Mouse (Mus musculus) ES-E14 (cell line): Measurements from ENCODE around the gene Tiam1. TPM values are rescaled to one million over a fixed set of nuclear protein-coding genes. Genes with fewer than 3 reads are reported as not detected.

Experiments
- DNase-seq: peaks from one replicate; pipeline ENCODE4 v3.0.0-alpha.2; 2013; ENCODE audit warnings: low read depth, low spot score
- H3K27ac ChIP-seq: 2 replicates; pipeline ENCODE4 v1.5.1; 2012; ENCODE audit warnings: low read depth, mild to moderate bottlenecking, low read length, moderate library complexity, mixed read lengths; ENCODE audit not compliant: poor library complexity, insufficient read depth, severe bottlenecking
- H3K36me3 ChIP-seq: 2 replicates; pipeline ENCODE4 v1.6.1; 2012; ENCODE audit warnings: mild to moderate bottlenecking, low read length, moderate library complexity, mixed read lengths; ENCODE audit not compliant: control insufficient read depth, poor library complexity, insufficient read depth, severe bottlenecking
- H3K4me1 ChIP-seq, 2 experiments: fragments of 150-350 bp in 1 of 2; sonication (generic) in 1 of 2; 2 replicates each; pipeline ENCODE4 v1.6.1; 2012; ENCODE audit warnings: low read length in 2 of 2, mild to moderate bottlenecking in 1 of 2, mixed read lengths in 1 of 2; ENCODE audit not compliant: control insufficient read depth in 2 of 2, insufficient read depth in 2 of 2, poor library complexity in 1 of 2
- H3K4me3 ChIP-seq, 2 experiments: fragments of 150-350 bp in 1 of 2; sonication (generic) in 1 of 2; 2 replicates each; pipeline ENCODE4 v1.5.1; 2012; ENCODE audit warnings: low read length in 2 of 2, low read depth in 1 of 2, mild to moderate bottlenecking in 1 of 2, mixed read lengths in 1 of 2; ENCODE audit not compliant: insufficient read depth in 1 of 2, poor library complexity in 1 of 2, severe bottlenecking in 1 of 2
- H3K9ac ChIP-seq: 2 replicates; pipeline ENCODE4 v1.6.1; 2012; ENCODE audit warnings: low read depth, mild to moderate bottlenecking, low read length, mixed read lengths; ENCODE audit not compliant: poor library complexity, insufficient read depth, severe bottlenecking
- H3K9me3 ChIP-seq: fragments of 150-350 bp; sonication (generic); 2 replicates; pipeline ENCODE4 v1.6.1; 2012; ENCODE audit warnings: low read depth, mild to moderate bottlenecking, low read length; ENCODE audit not compliant: control insufficient read depth, insufficient read depth
- CHD2 ChIP-seq: IDR thresholded peaks from 2 replicates; pipeline ENCODE4 v1.6.1; 2014; ENCODE audit warnings: mild to moderate bottlenecking, low read depth, low read length, inconsistent platforms
- HCFC1 ChIP-seq: IDR thresholded peaks from 2 replicates; pipeline ENCODE4 v1.6.1; 2012; ENCODE audit warnings: low read length, inconsistent platforms, borderline replicate concordance; ENCODE audit not compliant: insufficient read depth
- MAFK ChIP-seq: IDR thresholded peaks from 2 replicates; pipeline ENCODE4 v1.6.1; 2014; ENCODE audit warnings: mild to moderate bottlenecking, low read depth, low read length, inconsistent platforms; ENCODE audit not compliant: insufficient read depth
- ZC3H11A ChIP-seq: IDR thresholded peaks from 2 replicates; pipeline ENCODE4 v1.6.1; 2012; ENCODE audit warnings: low read depth, mild to moderate bottlenecking, inconsistent platforms, low read length, borderline replicate concordance
- ZNF384 ChIP-seq: IDR thresholded peaks from 2 replicates; pipeline ENCODE4 v1.6.1; 2012; ENCODE audit warnings: low read depth, low read length, inconsistent platforms
- in situ Hi-C, 2 experiments: fragments of 600-800 bp; cut with MboI; formaldehyde crosslinking; loops; one replicate each; pipeline ENCODE4 v1.15.1; 2025; ENCODE audit warnings: low sequenced_read_pairs in 2 of 2, inconsistent platforms in 1 of 2; ENCODE audit not compliant: unreplicated experiment in 2 of 2
- total RNA-seq: library from RNA; depleted of rRNA; stranded (reverse); fragments of 300-350 nt; gene quantifications from 2 replicates; pipeline ENCODE4 v1.2.3, GENCODE M21; 2012

Gene Tiam1
- total RNA-seq, 1 experiment: 15.7 TPM

DNA sequence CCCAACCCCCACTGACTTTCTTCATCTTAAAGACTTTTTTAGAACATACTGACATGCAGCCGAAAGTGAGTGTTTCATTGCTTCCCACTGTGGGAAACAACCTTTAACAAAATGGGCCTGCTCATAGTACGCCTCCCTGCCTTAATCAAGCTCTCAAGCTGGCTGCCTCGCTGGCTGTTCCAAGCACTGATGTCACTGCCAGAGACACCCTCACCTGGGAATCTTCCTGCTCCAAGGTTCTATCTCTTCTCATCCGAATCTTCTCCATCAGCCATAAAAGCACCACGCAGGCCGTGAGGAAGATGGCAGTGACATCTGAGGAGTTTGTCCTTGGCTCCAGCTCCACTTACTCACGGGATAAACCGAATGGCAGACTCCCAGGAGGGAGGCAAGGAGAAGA is 220.3 kb downstream of the Tiam1 start:
- Histone ChIP-seq H3K4me3 (no peak overlapping the region), H3K27ac (no peak overlapping the region), H3K9ac (no peak overlapping the region), H3K4me1 (peaks cover 1 to 23% of the 10 kb centered on the region in 2 experiments; a peak in 3 of 4 replicates), H3K36me3 (no peaks in the 10 kb centered on the region), H3K9me3 (no peaks in the 10 kb centered on the region)
- DNase-seq: no peak
- in situ Hi-C loops: no loop called here
- no peak for TF ChIP-seq HCFC1
- TF ChIP-seq MAFK: no peak
- TF ChIP-seq ZNF384: no peak
- TF ChIP-seq ZC3H11A: no peak
- TF ChIP-seq CHD2: no peak

DNA sequence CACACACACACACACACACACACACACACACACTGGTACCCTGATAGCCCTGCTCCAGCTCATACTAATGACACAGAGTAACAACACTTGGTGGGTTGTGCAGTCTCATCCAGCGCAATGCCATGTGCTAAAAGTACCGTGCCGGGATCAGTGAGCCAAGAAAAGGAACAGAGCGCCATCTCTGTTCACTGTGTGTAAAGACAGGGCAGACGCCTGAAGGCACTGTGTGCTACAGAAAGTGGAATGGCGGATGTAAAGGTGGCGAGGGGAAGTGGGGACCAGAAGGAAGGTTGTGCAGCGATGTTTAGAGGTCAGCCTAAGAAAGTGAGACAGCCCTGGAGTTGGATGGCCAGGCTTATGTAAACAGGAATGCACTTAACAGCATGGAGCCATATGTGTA is 221.1 kb downstream of the Tiam1 start:
- no peak overlapping the region for H3K9ac ChIP-seq
- no peak overlapping the region for H3K4me3 ChIP-seq
- TF ChIP-seq HCFC1 (no peak), CHD2 (no peak), ZNF384 (no peak), ZC3H11A (no peak), MAFK (no peak)
- no peak overlapping the region for H3K27ac ChIP-seq
- DNase-seq: peak; percentile 45
- H3K9me3 ChIP-seq: no peaks in the 10 kb centered on the region
- H3K36me3 ChIP-seq: no peaks in the 10 kb centered on the region
- peaks cover 1 to 23% of the 10 kb centered on the region in 2 experiments; a peak in 3 of 4 replicates for H3K4me1 ChIP-seq
- in situ Hi-C loops: no loop called here

DNA sequence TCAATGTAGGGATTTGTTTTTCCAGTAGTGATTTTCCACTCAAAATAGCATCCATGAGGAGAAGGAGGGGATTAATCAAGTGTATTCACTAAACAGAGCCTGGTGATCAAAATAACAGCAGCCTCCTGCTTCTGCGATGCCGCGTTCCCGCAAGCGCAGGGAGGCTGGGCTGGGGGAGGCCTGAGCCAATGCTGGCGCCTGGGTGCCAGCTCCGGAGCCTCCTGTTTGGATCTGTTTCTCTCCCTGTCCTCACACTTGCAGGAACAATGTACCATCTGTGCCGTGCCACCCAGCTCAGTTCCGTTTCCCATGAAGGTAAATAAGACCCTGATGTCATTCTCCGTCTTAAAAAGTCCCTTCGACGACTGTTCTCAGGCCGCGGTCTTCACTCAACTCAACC is 222.2 kb downstream of the Tiam1 start:
- Histone ChIP-seq H3K4me3 (peak overlapping the region in 1 of 2 experiments; percentile 23; a peak in 2 of 4 replicates), H3K27ac (no peak overlapping the region), H3K9ac (0 out of 2 replicates have a peak overlapping the region, but pooled peaks have one; percentile 25), H3K9me3 (no peaks in the 10 kb centered on the region), H3K36me3 (no peaks in the 10 kb centered on the region), H3K4me1 (peaks cover 1 to 26% of the 10 kb centered on the region in 2 experiments; a peak in 3 of 4 replicates)
- DNase-seq: no peak
- TF ChIP-seq MAFK: no peak
- TF ChIP-seq CHD2: no peak
- in situ Hi-C loops: no loop called here

DNA sequence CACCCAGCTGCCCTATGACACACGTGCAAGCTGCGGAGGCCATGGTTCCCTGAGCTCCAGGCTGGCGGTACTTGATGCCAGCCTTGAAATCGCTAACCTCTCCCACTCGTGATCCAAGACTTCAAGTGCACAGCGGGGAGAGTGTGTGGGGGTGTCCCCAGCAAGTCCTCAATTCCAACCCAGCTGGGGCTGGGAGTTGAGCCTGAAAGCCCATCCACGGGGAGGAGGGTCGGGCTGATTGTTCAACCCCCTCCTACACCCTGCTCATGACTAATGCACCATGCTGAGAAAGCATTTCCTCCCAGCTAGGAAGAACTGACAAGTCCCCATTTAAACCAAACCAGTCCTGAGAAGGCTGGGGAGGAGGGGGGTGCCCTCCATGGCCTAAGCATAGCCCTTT is 223.2 kb downstream of the Tiam1 start:
- Histone ChIP-seq H3K4me3 (no peak overlapping the region), H3K36me3 (no peaks in the 10 kb centered on the region), H3K9me3 (no peaks in the 10 kb centered on the region), H3K4me1 (peaks cover 1 to 26% of the 10 kb centered on the region in 2 experiments; a peak in 3 of 4 replicates), H3K9ac (no peak overlapping the region), H3K27ac (no peak overlapping the region)
- in situ Hi-C loops: no loop called here
- no peak for TF ChIP-seq ZNF384
- TF ChIP-seq MAFK: no peak
- no peak for TF ChIP-seq HCFC1
- DNase-seq: no peak

DNA sequence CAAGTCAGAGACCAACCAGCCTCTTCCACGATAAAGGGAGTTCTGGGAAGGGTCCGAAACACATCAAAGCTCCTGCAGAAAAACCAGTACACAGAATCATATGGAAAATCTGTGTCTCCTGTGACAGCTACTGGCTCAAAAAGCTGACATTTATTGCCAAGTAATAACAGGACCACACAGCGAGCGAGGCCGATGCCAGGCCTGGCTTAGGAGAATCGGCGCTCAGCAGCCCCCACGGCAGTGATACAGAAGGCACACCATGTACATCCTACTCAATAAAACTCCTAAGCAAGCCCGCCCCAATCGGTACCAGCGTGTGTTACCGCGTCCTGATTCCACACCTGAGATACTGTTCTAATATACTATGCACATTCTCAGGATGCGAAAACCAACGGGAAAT is 226.2 kb downstream of the Tiam1 start:
- Histone ChIP-seq H3K36me3 (no peaks in the 10 kb centered on the region), H3K4me1 (peaks cover 0 to 26% of the 10 kb centered on the region in 2 experiments; a peak in 3 of 4 replicates), H3K9me3 (no peaks in the 10 kb centered on the region), H3K9ac (no peak overlapping the region; the same call in 1 of the 2 replicates), H3K27ac (no peak overlapping the region), H3K4me3 (no peak overlapping the region)
- in situ Hi-C loops: no loop called here
- no peak for DNase-seq
- TF ChIP-seq HCFC1: no peak
- TF ChIP-seq ZNF384: no peak
- no peak for TF ChIP-seq CHD2
- TF ChIP-seq ZC3H11A: no peak
- no peak for TF ChIP-seq MAFK
